Mouse (Mus musculus): ENCODE results near the gene Ttll5.

Ttll5 gene

DNA sequence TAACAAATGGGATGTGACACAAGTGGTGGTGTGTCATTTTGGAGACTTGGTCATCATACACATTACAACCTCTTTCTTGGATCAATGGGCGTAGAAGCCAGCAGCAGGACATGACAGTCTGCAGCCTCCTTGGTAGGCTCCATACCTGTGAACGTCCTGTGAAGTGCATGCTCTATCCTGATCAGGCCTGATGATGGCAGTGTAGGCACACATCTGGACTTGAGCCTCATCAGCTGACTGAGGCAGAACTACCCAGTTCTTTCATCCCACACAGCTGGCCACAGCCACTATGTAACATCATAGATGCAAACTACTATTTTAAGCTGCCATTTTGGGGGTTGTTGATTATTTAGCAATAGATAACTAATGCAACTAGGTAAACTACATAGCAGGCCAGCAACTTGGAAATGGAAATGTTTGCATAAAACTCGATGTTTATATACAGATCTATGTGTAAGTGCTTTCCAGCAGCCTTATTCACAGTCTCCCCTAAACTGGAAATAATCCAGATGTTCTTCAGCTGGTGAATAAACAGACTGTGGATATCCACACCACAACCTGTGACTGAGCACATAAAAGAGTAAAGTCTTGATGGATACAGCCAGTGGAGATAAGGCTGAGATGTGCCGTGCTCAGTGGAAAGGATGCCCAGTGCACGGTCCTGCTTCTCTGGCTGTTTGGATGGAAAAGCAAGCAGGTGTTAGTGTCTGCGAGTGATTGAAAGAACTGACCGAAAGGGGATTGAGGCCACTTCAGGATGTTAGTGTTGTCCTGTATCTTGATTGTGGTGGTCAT is 23.9 kb downstream of the Ttll5 start:
- DNase-seq: peak; percentile 91

DNA sequence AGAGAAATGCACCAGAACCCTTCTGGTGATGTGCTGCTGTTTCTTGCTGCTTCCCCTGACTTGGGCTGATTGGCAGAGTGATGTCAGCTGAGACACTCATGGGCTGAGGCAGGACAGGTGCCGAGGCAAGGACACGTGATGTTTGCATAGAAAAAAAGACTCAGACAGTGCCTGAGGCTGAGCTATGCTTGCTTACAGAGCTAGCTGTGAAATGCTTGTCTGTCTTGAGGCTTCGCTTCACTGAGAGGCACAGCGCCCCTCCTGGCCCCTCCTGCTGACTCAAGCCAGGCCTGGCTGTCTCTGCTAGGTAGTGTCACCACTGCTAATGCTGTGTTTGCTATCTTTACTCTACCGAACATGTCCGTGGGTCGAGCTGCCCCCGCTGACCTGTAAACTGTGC is 26.2 kb downstream of the Ttll5 start:
- no peak for DNase-seq

DNA sequence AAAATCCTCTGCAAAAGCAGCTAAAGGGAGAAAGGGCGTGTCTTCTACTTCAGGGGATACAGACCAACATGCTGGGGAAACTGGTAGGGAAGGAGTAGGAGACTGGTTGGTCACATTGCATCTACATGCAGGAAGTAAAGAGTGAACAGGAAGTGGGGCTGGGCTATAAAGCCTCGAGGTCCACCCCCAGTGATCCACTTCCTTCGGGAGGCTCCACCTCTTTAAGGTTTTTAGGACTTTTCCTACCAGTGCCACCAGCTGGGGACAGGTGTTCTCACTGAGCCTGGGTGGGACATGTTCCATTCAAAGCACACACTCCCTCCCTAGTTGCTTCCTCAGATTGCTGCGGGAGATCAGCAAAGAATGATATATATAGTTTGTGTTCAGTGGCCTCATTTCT is 29.4 kb downstream of the Ttll5 start:
- peak; percentile 78 for DNase-seq

DNA sequence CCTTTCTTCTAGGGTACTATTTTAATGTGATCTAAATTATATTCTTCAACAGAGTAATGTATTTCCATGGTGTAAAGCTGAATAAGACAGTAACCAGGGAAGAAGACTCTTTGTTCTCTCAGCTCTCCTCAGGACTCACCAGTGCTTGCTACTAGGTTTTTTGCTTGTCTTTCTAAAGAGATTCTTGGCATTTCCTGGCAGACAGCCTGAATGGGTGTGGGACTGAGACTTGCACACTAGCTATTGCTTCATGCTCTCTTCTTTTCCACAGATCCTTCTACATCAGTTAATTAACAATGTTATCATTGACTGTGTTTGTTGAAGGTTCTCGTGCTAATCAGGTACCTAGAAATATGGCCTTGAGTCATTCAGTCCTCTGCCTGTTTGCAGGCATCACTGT is 29.8 kb downstream of the Ttll5 start:
- DNase-seq: peak; percentile 60

DNA sequence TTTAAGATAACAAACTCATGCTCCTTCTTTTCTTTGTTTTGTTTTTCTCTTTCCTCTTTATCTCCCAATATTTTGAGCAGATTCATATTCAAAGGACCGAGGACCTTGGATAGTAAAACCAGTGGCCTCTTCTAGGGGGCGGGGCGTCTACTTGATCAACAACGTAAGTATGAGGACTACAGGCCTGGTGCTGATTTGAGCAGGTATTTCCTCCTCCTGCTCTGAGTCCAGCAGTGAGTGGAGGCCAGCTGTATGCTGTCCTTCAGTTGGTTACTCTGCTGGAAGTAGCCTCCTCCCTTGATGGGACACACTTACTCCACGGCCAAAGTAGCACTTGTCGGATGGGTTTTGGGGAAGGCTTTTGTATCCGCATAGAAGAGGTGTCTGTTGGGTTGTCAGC is 32.8 kb downstream of the Ttll5 start:
- peak; percentile 60 for DNase-seq

DNA sequence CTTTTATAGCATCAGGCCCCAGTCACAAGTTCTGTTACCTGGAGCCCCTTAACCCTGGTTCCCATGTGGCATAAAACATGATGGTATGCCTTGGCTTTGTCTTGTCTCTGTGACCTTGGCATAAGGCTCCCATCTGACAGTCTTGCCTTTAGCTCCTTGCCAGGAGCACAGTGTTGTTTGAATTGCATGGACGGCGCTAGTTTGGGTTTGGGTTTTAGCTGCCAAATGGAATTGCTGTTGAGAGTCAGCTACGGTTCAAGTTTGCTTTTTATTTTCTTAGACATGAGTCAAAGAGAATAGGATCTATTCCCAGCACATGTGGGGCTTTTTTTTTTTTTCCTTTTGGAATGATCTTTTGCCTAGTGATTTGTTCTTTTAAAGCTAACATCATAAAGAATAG is 34.7 kb downstream of the Ttll5 start:
- DNase-seq: peak; percentile 76

DNA sequence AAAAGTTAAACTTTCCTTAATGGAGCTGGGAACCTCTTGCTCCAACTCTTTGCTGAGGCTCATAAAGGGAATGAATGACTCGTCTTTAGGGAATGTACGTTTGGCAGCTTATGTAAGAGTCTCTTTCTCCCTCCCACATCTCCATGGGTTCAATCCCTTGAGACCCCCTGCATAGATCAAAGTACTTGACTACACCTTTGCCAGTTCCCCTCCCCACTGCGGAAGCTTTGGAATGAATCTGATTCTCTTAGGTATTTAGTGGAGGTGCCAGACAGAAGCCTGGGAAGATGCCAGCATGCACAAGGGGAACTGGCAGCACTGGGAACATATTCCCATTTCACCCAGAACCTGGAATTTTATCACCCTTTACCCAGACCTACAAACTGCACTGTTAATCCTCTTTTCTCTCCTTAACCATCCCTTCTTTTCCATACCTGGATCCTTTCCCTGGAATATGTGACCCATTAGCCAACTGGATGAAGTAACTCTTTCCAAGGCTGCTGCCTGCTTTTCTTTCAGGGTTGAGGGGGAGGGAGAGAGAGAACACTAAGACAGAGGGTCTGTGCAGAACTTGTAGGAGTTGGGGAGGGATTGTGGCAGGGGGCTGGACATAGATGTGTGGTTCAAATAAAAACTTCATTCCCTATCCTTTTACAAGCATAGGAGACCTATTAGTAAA is 35.2 kb downstream of the Ttll5 start:
- DNase-seq: peak; percentile 90

DNA sequence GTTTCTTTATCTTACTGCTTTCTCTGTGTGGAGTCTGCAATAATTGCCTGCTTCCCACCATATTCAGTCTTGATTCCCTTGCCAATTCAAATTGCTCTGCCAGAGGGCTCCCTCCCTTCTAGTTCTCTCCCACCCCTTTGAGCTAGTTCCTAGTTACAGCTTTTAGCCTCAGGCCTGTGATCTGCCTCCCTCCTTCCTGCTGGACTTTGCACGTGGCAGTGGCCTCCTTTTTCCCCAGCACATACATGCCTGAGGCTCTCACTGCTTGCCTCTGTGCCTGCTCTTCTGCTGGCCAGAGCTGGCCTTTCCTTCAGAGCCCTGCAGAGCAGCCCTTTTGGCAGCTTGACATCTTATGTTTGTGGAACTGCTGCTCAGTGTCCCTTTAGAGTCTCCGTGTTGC is 38.1 kb downstream of the Ttll5 start:
- peak; percentile 88 for DNase-seq

DNA sequence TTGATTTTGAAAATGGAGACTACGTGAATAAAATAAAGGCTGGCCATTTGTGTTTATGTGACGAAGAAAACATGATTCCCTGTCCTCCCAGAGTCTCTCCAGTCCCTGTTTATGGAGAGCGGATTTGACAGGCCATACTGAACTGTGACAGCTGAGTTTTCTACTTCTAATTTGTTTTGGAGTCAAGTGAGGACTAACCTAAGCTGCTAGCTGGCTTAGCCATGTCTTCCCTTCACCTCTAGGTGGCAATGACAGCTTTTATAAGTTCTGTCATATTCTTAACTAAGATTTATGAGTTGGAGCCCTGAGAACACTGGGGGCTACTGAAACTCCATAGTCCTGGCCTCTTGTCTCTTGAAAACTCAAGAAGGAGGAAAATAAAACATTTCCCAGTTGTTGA is 41.1 kb downstream of the Ttll5 start:
- peak; percentile 79 for DNase-seq

DNA sequence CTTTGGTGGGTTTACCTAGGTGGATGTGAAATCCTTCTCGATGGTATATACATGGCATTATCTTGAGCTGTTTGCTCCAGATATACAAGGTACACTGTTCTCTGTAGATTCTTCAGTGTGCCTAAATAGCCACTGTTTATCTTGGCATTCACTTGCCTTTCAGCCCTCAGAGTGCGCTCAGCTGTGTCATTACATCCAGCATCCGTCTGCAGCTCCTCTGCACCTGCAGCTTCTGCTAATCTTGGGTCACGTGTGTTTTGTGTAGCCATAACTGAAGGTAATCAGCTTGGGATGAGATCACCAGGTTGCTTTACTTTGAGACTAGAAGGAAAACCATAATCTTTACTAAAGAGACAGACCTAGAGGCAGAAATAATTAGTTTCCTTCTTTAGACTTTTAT is 42.2 kb downstream of the Ttll5 start:
- peak; percentile 64 for DNase-seq

DNA sequence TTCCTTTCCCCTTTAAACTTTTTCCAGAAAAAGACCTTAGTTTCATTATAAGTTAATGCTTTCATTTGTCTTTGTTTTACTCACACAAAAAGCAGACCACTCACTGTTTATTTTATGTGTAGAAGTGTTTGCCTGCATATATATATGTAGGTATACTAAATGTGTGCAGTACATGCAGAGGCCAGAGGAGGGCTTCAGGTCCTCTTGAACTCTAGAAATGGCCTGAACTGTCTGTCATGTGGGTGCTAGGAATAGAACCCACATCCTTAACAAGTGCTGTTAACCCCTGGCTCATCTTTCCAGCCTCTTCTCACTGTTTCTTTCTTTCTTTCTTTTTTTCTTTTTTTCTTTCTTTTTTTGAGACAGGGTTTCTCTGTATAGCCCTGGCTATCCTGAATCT is 42.7 kb downstream of the Ttll5 start:
- peak; percentile 35 for DNase-seq

DNA sequence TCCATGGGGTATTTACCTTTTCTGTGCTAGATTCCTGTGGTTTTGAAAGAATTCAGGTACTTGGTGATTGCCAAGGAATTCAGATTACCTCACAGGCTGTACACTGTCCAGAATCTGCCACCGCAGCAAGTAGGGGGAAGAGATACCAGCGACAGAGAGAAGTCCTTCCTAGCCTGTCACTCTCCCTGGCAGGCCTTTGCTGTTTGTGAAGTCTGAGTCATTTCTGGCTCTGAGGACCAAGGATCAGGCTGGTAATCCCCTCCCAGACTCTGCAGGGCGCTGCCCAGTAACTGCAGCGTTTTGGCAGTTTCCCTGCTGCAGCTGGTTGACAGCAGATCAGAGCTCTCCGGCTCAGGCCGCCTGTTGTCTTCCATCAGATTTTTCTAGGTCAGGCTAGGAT is 45.0 kb downstream of the Ttll5 start:
- DNase-seq: peak; percentile 97

DNA sequence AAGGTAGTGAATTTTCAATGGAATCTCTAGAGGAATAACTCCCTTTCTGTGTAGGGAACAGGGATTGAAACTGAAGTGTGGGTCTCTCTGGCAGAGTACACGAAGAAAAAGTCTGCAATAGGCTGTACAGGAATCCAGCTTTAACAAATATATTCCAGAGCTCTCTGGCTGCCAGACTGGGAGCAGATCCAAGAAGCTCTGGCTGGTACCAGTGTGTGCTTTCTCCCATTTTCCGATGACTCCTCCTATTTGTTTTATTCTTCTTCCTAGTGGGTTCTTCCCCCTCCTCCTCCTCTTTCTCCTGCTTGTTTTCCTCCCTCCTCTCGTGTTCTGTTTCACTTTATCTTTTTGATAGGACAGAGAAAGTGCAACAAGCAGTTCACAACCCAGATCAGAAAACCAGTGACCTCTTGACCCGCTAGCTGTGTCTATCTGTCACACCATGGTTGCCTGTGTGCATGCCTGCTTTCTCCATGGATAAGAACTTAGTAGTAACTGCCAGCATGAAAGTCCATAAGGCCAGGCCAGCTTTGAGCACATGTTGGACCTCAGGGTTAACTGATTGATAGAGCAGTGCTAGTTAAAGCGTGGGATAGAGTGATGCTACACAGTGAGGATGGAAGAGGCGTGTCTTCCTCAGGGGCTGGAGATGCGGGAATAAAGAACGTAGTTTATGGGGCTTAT is 55.3 kb downstream of the Ttll5 start:
- peak; percentile 91 for DNase-seq

DNA sequence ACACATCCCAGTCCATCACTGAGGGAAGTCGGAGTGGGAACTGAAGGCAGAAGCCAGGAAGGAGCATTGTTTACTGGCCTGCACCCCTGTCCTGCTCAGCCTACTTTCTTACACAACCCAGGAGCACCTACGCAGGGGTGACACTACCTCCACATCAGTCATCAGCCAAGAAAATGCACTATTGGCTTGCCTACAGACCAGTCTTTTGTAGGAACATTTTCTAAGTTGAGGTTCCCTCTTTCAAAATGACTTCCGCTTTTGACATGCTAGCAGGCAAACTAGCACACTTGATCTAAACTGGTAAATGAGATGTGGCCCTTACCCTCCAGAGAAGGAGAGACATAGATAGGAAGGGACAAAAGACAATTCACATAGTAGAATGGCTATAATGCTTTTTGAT is 60.6 kb downstream of the Ttll5 start:
- DNase-seq: peak; percentile 72

DNA sequence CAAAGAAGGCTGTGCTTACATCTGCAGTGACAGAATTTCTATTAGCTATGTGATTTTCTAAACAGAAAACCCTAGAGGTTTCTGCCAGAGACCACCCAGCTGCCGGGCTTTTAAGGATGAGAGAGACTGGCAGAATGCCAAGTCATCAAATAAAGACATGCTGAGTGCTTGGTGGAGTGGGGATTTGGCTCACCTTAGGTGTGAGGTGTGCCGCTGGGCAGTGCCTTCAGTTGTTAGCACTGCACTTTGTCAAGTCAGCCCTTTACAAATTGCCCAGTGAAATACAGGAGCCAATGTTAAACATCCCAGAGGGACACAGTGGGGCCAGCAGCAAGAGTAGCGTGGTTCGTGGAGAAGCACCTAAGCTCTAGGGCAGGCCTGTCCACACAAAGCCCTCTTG is 65.6 kb downstream of the Ttll5 start:
- DNase-seq: no peak

DNA sequence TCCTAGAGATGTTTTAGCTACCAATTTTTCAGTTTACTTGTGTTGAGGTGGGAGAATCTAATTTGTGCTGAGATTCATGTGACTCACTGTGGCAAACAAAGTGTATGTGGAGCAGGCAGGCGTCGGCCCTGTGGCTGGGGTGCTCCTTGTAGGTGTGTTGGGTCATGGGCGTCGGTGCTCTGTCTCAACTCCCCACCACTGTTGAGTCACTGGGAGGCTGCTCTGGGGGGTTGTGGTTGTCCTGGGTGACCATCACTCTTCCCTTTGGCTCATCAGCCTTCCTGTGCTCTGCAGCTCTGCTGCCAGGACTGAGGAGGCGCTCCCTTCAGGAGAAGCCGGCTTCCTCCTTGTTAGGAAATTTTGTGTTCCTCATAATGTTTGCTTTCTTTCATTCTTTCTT is 79.5 kb downstream of the Ttll5 start:
- peak; percentile 74 for DNase-seq

DNA sequence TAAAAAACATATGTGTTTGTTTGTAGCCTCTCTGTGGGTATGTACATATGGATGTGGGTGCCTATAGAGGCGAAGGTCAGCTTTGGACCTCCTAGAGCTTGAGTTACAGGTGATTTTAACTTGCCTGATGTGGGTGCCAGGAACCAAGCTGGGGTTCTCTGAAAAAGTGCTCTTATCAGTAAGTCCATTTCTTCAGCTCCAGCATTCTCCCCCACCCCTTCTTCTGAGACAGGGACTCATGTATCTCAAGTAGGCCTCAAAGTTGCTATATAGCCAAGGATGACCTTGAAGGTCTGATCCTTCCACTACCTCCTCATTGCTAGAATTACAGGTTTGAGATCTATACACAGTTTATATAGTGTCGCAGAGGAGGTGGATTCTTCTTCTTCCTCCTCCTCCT is 81.2 kb downstream of the Ttll5 start:
- DNase-seq: peak; percentile 2

DNA sequence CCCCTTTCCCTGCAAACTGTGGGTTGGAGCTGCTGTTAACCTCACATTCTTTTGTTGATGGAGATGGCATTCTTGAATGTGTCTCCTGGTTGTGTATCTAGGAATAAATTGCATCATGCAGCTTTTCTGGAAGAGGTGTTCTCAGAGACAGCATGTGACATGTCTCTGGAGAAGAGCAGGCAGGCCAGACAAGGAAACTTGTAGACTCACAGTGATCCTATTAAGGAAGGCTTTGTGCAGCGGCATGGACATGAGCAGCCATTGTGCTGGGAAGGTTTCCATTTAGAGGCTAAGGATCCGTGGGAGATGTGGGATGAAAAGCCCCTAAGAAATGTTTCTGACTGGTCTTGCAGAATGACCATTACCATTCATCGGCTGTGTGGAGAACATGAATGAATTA is 83.4 kb downstream of the Ttll5 start:
- DNase-seq: peak; percentile 60

DNA sequence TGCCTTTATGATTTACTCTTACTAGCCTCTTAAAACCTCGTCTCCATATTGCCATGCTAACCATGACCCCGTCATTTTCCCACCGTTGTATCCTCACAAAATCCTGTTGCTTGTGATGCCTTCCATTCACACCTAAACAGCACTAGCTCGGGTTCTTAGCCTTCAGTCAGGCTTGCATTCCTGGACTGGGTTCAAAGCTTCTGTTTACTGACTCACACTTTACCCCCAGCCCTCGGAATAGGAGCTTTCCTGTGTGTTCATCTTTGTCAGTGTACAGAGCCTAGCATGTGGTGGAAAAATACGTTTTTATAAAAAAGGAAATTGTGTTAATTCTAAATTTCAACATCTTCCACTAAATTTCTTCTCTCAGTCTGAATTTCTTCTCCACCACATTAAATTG is 86.4 kb downstream of the Ttll5 start:
- peak; percentile 12 for DNase-seq

DNA sequence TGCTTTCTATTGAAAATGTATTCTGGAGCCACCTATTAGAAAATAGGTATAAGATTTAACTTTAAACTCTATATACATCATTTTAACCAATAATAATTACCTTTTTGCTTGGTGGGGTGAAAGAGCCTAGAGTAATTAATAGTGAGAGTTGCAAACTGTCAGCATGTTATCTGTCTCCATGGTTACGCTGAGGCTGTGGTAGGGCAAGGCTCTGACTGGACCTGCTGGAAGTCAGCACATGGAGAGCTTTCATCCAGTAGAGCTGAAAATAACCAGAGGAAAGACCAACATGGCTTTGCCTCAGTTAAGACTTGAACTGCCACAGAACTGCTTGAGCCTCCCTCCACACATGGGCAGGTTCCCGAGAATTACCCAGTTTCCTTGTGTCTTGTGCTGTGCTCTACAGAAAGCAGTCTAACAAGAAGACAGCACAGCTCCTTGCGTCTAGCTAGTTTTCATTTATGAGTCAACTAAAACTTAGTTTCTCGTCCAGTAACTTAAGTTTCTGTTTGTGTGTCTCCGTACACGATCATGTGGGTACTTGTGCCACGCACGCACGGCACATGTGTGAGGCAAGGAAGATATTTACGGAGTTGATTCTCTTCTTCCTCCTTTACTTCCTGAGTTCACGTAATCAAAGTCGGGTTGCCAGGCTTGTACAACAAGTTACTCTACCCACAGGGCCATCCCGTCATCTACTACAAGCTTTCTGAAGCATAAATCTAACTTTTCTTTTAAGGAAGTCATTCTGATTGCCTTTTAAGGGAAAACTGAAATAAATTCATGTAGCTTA is 88.4 kb downstream of the Ttll5 start:
- no peak for DNase-seq

DNA sequence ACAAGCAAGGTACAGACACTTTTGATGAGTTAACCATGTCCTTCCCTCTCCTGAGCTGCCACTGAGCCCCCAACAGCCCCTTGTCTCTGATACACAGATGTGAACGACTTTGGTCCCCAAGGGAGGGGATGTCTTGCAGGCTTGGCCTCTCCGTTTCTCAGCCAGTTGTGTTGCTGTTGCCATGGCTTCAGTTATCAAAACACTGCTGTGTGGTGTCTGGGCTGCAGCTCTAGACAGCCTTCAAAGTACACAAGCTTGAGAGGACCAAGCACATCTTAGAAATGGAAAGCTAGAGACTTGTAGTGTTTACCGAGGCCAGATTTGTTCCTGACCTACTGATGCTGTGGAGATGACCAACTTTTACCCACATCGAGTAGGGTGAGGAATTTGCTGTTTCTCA is 102.4 kb downstream of the Ttll5 start:
- DNase-seq: peak; percentile 90

DNA sequence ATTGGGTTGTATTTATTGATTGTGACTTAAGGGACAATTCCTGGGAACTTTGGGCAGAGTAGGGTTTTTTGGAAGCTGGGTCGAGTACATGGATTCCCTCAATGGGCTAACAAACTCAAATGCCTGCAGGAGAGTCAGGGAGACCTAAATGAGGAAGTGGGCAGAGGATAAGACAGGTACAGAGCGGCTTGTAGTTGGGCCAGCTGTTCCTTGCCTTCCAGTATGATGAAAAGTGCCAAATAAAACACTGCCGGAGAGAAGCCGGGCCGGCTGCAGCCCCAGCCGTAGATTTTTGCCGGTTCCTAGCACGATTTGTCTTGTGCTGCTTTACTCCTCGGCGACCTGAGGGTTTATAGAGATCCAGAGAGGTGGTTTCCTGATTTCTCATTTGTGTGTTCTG is 104.1 kb downstream of the Ttll5 start:
- DNase-seq: peak; percentile 74

DNA sequence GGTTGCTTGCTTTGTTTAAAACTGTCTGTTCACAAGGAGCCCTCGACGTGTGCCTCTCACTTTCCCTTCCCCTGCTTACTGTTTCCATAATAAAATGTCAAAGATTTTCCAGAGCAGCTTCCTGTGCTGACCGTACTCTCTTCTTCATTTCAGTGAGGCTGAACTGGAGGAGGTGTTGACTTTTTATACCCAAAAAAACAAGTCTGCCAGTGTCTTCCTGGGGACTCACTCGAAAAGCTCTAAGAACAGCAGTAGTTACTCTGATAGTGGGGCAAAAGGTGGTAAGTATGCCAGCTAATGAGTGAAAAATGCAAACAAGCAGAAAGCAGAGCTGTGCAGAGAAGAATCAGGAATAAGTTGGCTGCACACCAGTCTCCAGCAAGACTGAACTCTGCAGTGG is 105.3 kb downstream of the Ttll5 start:
- DNase-seq: peak; percentile 73
